Mouse (Mus musculus): ENCODE measurements around the gene Prickle2.

Gene Prickle2

DNA sequence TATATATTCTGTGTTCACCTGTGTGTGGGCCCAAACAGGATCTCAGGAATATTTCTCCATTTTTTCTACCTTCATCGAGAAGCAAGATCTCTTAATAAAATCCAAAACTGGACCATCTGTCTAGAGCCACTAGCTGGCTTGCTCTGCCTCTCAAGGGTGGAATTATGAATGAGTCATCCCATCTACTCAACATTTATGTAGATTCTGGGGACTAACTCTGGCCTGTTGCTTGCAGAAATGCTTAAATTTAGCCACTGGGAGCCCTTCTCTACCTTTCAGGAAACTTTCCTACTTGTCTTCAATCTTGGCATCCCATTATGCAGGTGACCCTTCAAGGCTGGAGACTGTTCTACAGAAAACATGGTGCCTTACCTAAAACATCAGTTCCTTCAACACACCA lies 194.0 kb downstream of the Prickle2 start:
- no peak for DNase-seq

DNA sequence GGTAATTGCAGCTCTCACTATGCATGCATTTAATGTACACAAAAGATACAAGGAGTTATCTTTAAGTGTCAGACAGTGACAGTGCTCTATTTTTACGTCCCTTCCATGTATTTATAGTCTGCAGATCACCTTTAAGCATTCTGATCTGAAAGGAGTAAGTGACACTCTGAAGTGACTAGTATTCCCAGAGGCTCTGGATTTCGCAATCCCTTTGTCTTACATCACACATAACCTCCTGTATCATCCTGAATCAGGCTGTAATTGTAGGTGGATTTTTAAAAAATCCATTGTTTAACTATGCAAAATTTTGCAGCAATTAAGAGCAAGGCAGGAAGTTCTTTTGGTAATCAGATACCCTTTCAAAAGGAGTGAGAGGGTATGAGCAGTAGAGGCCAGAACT lies 196.2 kb downstream of the Prickle2 start:
- no peak for DNase-seq

GRCm38 (mm10) chr6:92506276-92506675 lies 199.7 kb downstream of the Prickle2 start:
- DNase-seq: no peak

DNA sequence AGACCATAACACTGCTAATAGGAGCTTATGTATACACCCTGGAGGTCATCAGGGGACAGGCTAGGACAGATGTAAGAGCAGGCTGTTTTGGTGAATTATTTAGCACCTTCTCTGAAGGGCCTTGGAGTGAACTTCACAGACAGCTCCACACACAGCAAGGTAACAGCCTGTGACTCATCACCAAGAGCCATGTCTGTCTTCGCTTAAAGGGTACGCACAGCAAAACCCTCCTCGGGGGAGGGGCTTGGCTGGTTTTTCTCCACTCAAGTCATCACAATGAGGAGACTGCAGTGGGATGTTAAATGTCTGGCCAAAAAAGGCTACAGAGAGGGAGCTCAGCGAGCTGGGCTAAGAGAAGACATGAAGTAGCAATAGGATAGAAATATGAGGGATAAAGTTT lies 206.5 kb downstream of the Prickle2 start:
- DNase-seq: no peak

GRCm38 (mm10) chr6:92498574-92498973 lies 207.4 kb downstream of the Prickle2 start:
- no peak for DNase-seq

DNA sequence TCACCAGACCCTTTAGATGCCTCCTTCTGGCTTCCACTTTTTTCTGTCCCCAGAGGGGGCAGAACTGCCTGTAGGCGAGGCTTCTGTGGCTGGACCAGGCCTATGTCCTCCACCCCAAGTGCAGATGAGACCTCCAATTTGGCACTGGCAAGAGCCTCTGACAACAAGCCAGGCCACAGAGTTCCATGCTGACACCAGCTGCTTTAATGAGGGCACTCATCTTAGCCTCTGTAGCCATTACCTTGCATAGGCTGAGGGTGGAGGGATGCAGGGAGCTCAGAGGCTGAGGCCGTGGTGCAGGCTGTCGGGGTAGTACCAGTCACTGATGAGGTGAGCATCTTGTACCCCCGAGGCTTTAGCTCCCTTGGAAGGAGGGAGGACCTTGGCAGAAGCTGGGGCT lies 208.7 kb downstream of the Prickle2 start:
- no peak for DNase-seq

GRCm38 (mm10) chr6:92495500-92495899 lies 210.5 kb downstream of the Prickle2 start:
- DNase-seq: no peak

GRCm38 (mm10) chr6:92481690-92481956 lies 224.3 kb downstream of the Prickle2 start:
- DNase-seq: no peak

DNA sequence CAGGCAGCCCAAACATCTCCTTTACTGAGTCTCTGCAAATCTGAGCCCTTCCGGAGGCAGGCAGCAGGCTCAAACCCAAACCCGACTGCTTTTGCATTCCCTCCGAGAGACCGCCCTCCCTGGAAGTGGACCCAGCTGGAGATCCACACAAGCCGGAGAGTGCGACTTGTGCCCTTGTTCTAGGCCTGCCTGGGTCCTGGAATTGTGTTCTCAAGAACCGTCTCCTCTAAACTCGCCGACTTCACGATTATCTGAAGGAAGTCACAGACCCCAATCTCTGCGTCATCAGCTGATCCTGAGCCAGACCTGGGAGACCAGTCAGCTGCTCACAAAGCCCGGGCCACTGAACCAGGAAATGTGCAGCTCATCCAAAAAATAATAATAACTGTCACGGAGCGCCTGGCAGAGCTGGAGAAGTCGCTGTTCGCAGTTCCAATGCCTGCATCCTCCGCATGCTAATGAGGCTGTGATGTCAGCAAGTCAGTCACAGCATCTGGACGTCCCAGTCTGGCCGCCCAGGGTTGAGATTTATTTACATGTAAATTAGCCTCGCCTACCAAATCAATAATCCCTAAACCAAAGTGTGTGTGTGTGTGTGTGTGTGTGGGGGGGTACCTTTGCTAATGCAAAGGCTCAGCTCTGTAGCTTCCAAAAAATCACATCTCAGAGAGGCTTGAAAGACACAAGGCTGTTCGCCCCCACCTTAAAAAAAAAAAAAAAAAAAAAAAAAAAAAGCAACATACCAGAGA lies 224.8 kb downstream of the Prickle2 start:
- DNase-seq: peak; percentile 84

DNA sequence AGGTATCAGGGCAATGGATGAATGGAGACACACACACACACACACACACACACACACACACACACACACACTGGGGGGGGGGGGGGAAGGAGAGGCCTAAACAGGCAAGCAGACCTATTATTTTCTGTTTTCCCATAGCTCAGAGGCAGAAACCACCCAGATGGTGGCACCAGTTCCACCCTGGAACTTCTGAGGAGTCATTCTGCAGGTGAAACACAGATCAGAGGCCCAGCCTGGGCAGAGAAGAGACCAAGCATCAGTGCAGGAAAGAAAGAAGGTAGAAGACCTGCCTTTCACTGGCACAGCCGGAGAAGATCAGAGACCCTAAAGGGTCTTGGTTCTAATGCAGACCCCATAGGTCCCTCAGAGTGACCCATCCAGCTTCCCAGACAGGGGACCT lies 227.3 kb downstream of the Prickle2 start:
- DNase-seq: no peak

DNA sequence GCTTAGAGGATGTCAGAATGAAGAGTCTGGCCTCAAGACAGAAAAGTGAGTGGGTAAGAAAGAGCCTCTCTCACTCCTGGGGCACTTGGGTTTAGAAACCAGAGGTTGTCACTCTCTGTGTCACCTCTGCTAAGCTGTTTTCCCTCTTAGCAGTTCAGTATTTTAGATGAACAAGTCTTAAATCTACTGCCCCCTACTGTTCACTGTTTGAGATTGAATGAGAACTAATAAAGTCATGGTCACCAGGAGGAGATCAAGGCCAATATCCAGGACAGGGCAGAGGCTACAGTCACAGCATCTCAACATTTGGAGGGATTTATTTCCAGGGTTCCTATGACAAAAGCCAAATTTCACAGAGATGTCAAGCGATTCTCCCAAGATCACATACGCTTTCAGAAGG lies 228.3 kb downstream of the Prickle2 start:
- no peak for DNase-seq

- DNase-seq: no peak
These were observed 236.5 kb downstream of the Prickle2 start for GRCm38 (mm10) chr6:92469456-92469855.

DNA sequence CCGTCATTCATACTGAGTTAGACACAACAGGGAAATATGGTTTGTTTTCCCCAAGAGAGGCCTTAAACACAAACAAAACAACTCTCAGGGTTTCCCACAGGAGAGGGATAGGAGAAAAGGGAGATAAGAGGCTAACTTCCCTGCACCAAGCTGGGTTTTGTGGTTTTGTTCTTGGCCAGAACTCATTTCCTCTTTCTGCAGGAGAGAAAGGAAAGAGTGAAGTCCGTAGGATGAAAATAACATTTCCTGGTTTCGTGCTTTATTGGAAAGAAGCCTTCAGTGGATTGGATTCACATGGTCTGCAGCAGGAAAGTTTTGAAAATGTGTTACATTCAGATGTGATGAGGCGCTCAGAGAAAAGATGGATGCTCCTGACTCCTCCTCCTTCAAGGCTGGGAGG lies 237.1 kb downstream of the Prickle2 start:
- DNase-seq: no peak

DNA sequence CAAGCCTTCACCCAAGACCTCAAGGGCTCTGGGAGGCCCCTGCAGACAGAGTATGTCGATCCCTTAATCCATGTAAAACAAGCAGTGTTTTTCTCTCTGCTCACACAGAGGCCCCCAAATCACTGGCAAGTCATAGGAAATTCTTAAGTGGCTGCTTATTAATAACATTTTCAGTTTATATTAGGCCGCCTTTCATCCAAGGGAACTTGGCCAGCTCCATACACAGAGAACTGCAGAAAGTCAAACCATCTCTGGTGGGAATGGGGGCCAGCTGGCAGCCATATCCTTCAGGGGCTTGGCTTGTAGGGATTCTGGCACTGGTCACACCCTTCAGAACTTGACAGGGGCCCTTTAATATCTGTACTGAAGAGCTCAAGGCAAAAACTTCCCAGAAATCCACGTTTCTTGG lies 237.6 kb downstream of the Prickle2 start:
- DNase-seq: no peak

GRCm38 (mm10) chr6:92467343-92467742 lies 238.6 kb downstream of the Prickle2 start:
- peak; percentile 90 for DNase-seq

DNA sequence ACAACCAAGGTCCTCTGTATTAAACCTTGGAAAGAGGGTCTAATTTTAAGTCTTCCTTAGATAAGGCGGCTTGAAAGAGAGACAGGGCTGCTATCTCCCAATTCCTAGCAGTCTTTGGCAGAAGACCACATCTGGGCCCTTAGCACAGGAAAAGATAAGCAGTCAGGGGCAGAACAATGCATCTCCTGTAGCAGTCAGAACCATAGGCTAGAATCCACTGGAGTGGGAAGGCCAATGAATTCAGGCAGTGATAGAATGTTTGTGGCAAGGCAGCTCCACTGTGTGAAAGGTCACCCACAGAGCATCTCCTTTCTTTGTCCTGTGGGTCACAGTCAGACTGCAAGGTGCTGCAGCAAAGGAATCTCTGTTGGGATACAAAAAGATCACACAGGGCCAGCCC lies 240.3 kb downstream of the Prickle2 start:
- DNase-seq: no peak

GRCm38 (mm10) chr6:92464781-92465337 lies 241.1 kb downstream of the Prickle2 start:
- DNase-seq: peak; percentile 55

DNA sequence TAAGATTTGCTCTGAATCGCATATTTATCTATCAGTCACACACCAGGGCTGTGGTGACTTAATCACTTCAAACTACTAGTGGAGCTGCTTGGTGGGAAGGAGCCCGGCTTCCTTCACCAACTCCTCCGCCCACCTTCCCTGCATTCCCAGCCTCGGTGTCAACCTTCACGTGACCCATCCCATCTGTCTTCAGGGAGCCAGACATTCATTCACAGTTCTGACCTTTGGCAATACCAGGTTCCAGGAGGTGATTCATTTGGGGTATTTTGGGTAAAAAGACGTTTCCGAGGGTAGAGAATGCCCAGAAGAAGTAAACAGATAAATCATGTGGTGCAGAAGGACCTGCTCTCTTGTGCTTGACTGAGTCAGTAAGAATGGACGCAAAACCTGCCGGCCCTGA lies 242.2 kb downstream of the Prickle2 start:
- no peak for DNase-seq

DNA sequence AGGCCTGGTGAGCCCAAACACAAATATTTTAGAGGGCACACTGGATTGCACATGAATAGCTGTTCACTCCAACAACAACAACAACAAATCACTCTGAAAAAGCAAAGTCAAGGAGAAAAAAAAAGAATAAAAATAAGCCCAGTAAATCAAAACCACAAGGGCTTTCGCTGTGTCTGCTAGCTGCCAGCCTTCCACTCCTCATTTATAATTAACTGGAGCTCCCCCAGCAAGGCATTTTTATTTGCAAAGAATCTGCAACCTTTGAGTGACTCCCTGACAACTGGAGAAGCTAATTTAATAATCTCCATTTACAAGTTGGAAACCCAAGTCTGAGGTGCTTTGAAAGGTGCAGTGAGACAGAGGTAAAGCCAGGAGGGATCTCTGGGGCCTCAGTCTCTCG lies 245.2 kb downstream of the Prickle2 start:
- DNase-seq: no peak

DNA sequence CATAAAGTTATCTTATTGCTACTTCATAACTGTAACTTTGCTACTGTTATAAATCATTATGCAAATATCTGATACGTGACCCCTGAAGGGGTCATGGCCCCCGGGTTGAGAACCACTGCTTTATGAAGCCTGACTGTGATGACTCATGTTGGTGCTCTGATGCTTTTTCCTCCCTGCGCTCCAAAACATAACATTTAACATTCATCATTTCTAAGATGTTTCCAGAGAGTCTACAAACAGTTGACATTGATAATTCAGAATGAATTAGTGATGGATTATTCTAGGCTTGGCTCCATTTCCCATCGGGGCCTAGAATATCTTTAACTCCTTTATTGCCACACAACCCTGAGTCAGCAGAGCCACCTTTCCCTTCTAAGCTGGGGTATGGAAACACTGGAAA lies 247.9 kb downstream of the Prickle2 start:
- DNase-seq: no peak

DNA sequence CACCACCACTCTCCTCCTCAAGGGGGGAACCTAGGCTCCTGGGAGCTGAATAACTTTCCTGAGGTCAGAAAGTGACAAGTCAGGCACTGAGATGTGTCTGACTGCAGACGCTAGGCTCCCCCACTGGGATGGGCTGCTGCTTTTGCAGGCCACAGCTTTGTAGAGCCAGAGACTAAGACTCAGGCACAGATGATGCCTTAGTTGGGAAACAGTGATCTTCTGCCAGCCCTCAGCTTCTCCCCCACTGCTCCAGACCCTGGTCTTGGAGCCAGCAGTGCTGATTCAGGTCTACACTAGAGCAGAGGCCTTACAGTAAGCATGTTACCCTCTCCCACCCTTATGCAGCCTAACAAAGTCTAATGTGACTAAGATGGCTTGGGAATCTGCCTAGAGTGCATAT lies 254.5 kb downstream of the Prickle2 start:
- no peak for DNase-seq

- DNase-seq: no peak
These were observed 256.0 kb downstream of the Prickle2 start for GRCm38 (mm10) chr6:92449956-92450355.

GRCm38 (mm10) chr6:92446662-92447061 lies 259.3 kb downstream of the Prickle2 start:
- DNase-seq: no peak

GRCm38 (mm10) chr6:92441205-92441604 lies 264.8 kb downstream of the Prickle2 start:
- no peak for DNase-seq

DNA sequence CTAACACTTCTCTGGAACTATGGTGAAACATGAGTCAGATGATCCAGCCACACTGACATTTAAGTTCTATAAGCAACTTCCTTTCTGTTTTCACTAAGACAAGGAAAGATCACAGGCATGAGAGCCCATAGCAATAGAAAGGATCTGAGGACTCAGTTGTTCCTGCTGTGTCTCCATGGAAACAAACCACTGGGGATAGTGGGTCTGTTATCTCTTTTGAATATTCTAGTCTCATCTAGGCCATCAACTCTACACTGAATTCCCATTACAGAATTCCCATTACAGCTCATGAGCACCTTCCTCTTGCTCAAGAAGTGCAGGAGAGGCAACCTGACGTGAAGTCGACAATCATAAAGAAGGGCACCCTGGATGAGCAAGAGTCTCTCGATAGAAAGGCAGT lies 265.7 kb downstream of the Prickle2 start:
- DNase-seq: no peak
